Mouse (Mus musculus): Measurements from ENCODE around the gene Atp6v0a1. TPM values are rescaled to one million over a fixed set of nuclear protein-coding genes. Genes with fewer than 3 reads are reported as not detected.
A peak's percentile ranks its signal among the peaks of the same experiment; 100 is the strongest.

The Atp6v0a1 gene
- polyA plus RNA-seq, 1 experiment from 2014 or later: 157 TPM

GRCm38 (mm10) chr11:100983125-100983777 is 26.0 kb upstream of the Atp6v0a1 start:
- H3K4me2 ChIP-seq: peak overlapping the region; percentile 84
- H3K9ac ChIP-seq: peak overlapping the region; percentile 45
- 4% methylated on average over 20 of the region's 20 CpGs for WGBS
- peak; percentile 79; the same call in 1 of the 2 replicates for ATAC-seq (ENCODE audit: low FRiP score, low read depth)
- H3K4me1 ChIP-seq (replicated peaks): peaks cover 7% of the 10 kb centered on the region; the same call in 1 of the 2 replicates
- no peak overlapping the region for H3K27ac ChIP-seq (replicated peaks)
- peaks cover 2% of the 10 kb centered on the region; the same call in 1 of the 2 replicates for H3K27me3 ChIP-seq
- no peaks in the 10 kb centered on the region for H3K36me3 ChIP-seq
- peak overlapping the region; percentile 42 for H3K4me3 ChIP-seq
- no peaks in the 10 kb centered on the region for H3K9me3 ChIP-seq

DNA sequence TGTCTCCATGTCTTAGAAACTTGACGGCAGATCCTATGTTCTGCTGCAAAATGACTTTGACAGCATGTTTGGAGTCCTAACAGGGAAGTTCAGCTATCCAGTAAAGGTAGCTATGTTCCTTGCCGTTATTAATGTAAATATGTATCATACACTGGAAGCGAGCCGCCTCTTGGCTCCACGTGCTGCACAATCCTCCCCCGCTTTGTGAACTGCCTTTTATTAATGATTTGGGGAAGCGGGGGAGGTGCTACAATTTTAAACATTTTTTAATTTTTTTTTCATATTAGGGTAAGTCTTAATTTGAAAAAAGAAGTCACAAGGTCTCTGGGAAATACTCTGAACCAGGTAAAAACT is 25.5 kb upstream of the Atp6v0a1 start:
- Histone ChIP-seq H3K4me2 (peak overlapping the region; percentile 84; the same call in 1 of the 2 replicates), H3K4me3 (no peak overlapping the region), H3K36me3 (no peaks in the 10 kb centered on the region), H3K9me3 (no peaks in the 10 kb centered on the region), H3K27ac (replicated peaks) (no peak overlapping the region), H3K9ac (no peak overlapping the region), H3K27me3 (peaks cover 2% of the 10 kb centered on the region; the same call in 1 of the 2 replicates), H3K4me1 (replicated peaks) (peaks cover 7% of the 10 kb centered on the region; the same call in 1 of the 2 replicates)
- WGBS: 81% methylated on average over 7 of the region's 7 CpGs
- ATAC-seq (ENCODE audit: low FRiP score, low read depth): no peak

DNA sequence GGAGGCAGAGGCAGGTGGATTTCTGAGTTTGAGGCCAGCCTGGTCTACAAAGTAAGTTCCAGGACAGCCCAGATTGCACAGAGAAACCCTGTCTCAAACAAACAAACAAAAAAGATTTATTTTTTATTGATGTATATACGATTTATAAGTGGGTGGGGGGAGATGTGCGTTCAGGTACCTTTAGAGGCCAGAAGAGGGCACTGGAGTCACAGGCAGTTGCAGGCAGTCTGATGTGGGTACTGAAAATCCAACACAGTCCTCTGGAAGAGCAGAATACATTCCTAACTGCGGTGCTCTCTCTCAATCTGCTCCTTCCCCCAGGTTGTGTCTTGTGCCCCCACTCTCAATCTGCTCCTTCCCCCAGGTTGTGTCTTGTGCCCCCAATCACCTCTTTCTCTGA is 23.6 kb upstream of the Atp6v0a1 start:
- ATAC-seq (ENCODE audit: low FRiP score, low read depth): no peak
- no peak overlapping the region for H3K4me2 ChIP-seq
- H3K9ac ChIP-seq: no peak overlapping the region
- no peaks in the 10 kb centered on the region for H3K36me3 ChIP-seq
- peaks cover under 1% of the 10 kb centered on the region; the same call in 1 of the 2 replicates for H3K27me3 ChIP-seq
- no peak overlapping the region for H3K4me3 ChIP-seq
- WGBS: 48% methylated on average over 3 of the region's 3 CpGs
- peaks cover 7% of the 10 kb centered on the region; the same call in 1 of the 2 replicates for H3K4me1 ChIP-seq (replicated peaks)
- H3K9me3 ChIP-seq: no peaks in the 10 kb centered on the region
- H3K27ac ChIP-seq (replicated peaks): no peak overlapping the region

DNA sequence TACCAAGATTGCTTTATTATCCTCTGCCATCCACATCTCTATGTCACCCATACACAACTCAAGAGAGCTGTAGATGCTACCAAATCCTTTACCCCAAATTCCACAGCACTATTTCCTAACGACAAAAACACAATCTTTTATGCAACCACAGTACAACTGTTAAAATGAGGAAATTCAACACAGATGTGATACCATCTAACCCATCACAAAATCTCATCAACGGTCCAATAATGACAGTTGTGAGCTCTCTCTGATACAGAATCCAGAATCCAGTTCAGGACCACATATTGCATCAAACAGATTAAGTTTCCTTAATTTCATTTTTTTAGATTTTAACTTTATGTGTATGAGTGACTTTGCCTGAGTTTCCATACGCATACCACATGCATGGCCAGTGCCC is 20.6 kb upstream of the Atp6v0a1 start:
- no peak overlapping the region for H3K4me3 ChIP-seq
- WGBS: 88% methylated on average over 3 of the region's 3 CpGs
- no peak for ATAC-seq (ENCODE audit: low FRiP score, low read depth)

DNA sequence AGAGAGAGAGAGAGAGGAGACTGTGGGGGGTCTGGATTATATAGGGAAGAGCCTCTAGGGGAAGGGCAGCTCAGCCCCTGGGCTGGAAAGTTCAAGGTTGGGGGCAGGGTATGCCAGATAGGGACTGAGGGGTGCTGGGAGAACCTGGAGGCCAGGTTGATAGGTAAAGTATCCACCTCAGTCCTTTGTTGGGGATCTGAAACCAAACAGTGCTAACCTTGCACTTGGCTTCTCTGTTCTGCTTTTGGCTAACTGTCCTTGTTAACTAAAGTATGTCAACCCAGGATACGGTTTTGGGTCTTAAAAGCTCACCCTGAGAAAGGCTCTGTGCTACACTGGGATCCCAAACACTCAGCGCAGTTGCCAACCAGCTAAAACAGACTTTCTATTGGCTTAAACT is 19.6 kb upstream of the Atp6v0a1 start:
- no peaks in the 10 kb centered on the region for H3K9me3 ChIP-seq
- ATAC-seq (ENCODE audit: low FRiP score, low read depth): no peak
- H3K27ac ChIP-seq (replicated peaks): no peak overlapping the region

More for the DNA sequence above, 20.6 kb upstream of the Atp6v0a1 start:
- Histone ChIP-seq H3K27me3 (no peaks in the 10 kb centered on the region), H3K9me3 (no peaks in the 10 kb centered on the region), H3K36me3 (no peaks in the 10 kb centered on the region), H3K4me1 (replicated peaks) (no peaks in the 10 kb centered on the region), H3K27ac (replicated peaks) (no peak overlapping the region), H3K9ac (no peak overlapping the region), H3K4me2 (no peak overlapping the region)

DNA sequence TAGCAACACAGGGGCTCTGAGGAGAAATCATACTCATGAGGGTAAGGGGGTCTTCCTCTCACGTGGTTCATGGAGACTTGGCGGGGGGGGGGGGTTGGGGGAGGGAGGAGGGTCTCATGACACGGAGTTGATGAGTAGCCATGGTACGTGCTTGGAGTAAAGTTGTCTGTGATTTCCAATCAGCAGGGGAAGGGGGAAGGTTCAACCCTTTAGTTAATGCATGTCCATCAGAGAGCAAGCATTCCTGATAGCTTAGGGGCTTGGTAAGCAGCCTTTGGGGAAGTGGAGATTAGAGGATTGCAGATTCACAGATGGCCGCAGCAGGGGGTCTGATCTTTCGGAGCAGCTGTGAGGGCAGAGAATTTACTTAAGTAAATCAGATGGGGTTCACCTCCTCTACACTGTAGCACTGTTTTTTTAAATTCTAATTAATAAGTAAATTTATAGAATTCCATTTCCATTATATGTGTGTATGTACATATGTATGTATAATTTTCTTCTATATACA is 18.2 kb upstream of the Atp6v0a1 start:
- Histone ChIP-seq H3K36me3 (no peaks in the 10 kb centered on the region), H3K9ac (no peak overlapping the region), H3K9me3 (no peaks in the 10 kb centered on the region), H3K27me3 (no peaks in the 10 kb centered on the region), H3K27ac (replicated peaks) (no peak overlapping the region), H3K4me1 (replicated peaks) (no peaks in the 10 kb centered on the region), H3K4me2 (no peak overlapping the region), H3K4me3 (no peak overlapping the region)
- ATAC-seq (ENCODE audit: low FRiP score, low read depth): no peak
- 19% methylated on average over 6 of the region's 6 CpGs for WGBS

More for the DNA sequence above, 19.6 kb upstream of the Atp6v0a1 start:
- H3K4me3 ChIP-seq: no peak overlapping the region
- no peak overlapping the region for H3K4me2 ChIP-seq
- H3K4me1 ChIP-seq (replicated peaks): no peaks in the 10 kb centered on the region
- 65% methylated on average over 2 of the region's 2 CpGs for WGBS
- no peaks in the 10 kb centered on the region for H3K27me3 ChIP-seq
- no peak overlapping the region for H3K9ac ChIP-seq
- H3K36me3 ChIP-seq: no peaks in the 10 kb centered on the region

DNA sequence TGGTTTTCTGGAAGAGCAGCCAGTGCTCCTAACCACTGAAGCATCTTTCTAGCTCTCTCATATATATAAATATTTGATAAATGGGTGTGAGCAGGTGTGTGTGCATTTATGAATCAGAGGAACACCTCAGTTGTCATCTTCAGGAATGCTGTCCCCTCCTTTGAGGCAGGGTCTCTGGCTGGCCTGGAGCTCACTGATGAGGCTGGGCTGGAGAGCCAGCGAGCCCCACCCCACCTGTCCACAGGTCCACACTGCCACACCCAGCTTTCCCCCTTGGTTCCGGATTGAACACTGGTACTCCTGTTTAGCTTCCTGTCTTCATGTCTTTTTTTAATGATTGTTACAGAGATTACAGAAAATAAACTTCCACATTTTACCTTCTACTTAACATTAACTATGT is 15.8 kb upstream of the Atp6v0a1 start:
- no peaks in the 10 kb centered on the region for H3K36me3 ChIP-seq
- no peak for ATAC-seq (ENCODE audit: low FRiP score, low read depth)
- H3K4me2 ChIP-seq: no peak overlapping the region
- no peaks in the 10 kb centered on the region for H3K27me3 ChIP-seq
- H3K4me1 ChIP-seq (replicated peaks): no peaks in the 10 kb centered on the region
- H3K9me3 ChIP-seq: no peaks in the 10 kb centered on the region
- WGBS: 90% methylated on average over 2 of the region's 2 CpGs
- no peak overlapping the region for H3K4me3 ChIP-seq
- no peak overlapping the region for H3K9ac ChIP-seq
- no peak overlapping the region for H3K27ac ChIP-seq (replicated peaks)

DNA sequence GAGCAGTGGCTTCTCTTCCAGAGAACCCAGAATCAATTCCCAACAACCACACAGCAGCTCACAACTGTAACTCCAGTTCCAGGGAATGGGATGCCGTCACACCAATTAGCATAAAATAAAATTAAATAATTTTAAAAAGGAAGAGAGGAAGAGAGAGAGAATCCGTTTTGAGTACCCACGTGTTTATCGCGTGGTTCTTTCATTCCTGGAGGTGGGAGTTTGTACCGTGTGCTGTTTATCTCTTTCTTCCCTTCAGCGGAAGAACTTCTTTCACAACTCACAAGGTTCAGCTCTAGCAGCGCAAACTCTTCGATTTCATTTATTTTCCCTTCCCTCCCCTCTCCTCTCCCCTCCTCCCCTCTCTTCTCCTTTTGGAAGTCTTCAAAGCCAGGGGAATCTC is 15.0 kb upstream of the Atp6v0a1 start:
- Histone ChIP-seq H3K9me3 (no peaks in the 10 kb centered on the region), H3K36me3 (no peaks in the 10 kb centered on the region), H3K4me2 (no peak overlapping the region), H3K4me3 (no peak overlapping the region), H3K4me1 (replicated peaks) (no peaks in the 10 kb centered on the region), H3K27me3 (no peaks in the 10 kb centered on the region), H3K27ac (replicated peaks) (no peak overlapping the region), H3K9ac (no peak overlapping the region)
- no peak for ATAC-seq (ENCODE audit: low FRiP score, low read depth)
- WGBS: 66% methylated on average over 9 of the region's 9 CpGs

- H3K4me3 ChIP-seq: no peak overlapping the region
- 83% methylated on average over 5 of the region's 5 CpGs for WGBS
- no peaks in the 10 kb centered on the region for H3K4me1 ChIP-seq (replicated peaks)
- no peak overlapping the region for H3K27ac ChIP-seq (replicated peaks)
- no peaks in the 10 kb centered on the region for H3K36me3 ChIP-seq
- no peak overlapping the region for H3K4me2 ChIP-seq
- no peaks in the 10 kb centered on the region for H3K27me3 ChIP-seq
- no peak for ATAC-seq (ENCODE audit: low FRiP score, low read depth)
- no peak overlapping the region for H3K9ac ChIP-seq
- H3K9me3 ChIP-seq: no peaks in the 10 kb centered on the region
Measured at GRCm38 (mm10) chr11:100994655-100995054, 14.6 kb upstream of the Atp6v0a1 start.

- Histone ChIP-seq H3K36me3 (no peaks in the 10 kb centered on the region), H3K27ac (replicated peaks) (no peak overlapping the region), H3K27me3 (no peaks in the 10 kb centered on the region), H3K9me3 (no peaks in the 10 kb centered on the region), H3K4me1 (replicated peaks) (no peaks in the 10 kb centered on the region), H3K4me3 (no peak overlapping the region), H3K4me2 (no peak overlapping the region), H3K9ac (no peak overlapping the region)
- ATAC-seq (ENCODE audit: low FRiP score, low read depth): no peak
- 90% methylated on average over 4 of the region's 4 CpGs for WGBS
Measured at GRCm38 (mm10) chr11:100996501-100996900, 12.8 kb upstream of the Atp6v0a1 start.

- Histone ChIP-seq H3K4me2 (no peak overlapping the region), H3K4me1 (replicated peaks) (no peaks in the 10 kb centered on the region), H3K4me3 (no peak overlapping the region), H3K27ac (replicated peaks) (no peak overlapping the region), H3K36me3 (no peaks in the 10 kb centered on the region), H3K9me3 (no peaks in the 10 kb centered on the region), H3K9ac (no peak overlapping the region), H3K27me3 (no peaks in the 10 kb centered on the region)
- ATAC-seq (ENCODE audit: low FRiP score, low read depth): no peak
- WGBS: 92% methylated on average over 2 of the region's 2 CpGs
Measured at GRCm38 (mm10) chr11:100998836-100999235, 10.4 kb upstream of the Atp6v0a1 start.

- 62% methylated on average over 3 of the region's 3 CpGs for WGBS
- H3K9me3 ChIP-seq: no peaks in the 10 kb centered on the region
- no peak overlapping the region for H3K4me2 ChIP-seq
- H3K4me1 ChIP-seq (replicated peaks): no peaks in the 10 kb centered on the region
- H3K4me3 ChIP-seq: no peak overlapping the region
- no peak for ATAC-seq (ENCODE audit: low FRiP score, low read depth)
- H3K36me3 ChIP-seq: no peaks in the 10 kb centered on the region
- no peak overlapping the region for H3K27ac ChIP-seq (replicated peaks)
- no peaks in the 10 kb centered on the region for H3K27me3 ChIP-seq
- H3K9ac ChIP-seq: no peak overlapping the region
Measured at GRCm38 (mm10) chr11:100999254-100999653, 10.0 kb upstream of the Atp6v0a1 start.

Measured in hindbrain, embryonic 15.5 days (tissue).